Mouse (Mus musculus): ENCODE results near the gene Emilin1.

DNA sequence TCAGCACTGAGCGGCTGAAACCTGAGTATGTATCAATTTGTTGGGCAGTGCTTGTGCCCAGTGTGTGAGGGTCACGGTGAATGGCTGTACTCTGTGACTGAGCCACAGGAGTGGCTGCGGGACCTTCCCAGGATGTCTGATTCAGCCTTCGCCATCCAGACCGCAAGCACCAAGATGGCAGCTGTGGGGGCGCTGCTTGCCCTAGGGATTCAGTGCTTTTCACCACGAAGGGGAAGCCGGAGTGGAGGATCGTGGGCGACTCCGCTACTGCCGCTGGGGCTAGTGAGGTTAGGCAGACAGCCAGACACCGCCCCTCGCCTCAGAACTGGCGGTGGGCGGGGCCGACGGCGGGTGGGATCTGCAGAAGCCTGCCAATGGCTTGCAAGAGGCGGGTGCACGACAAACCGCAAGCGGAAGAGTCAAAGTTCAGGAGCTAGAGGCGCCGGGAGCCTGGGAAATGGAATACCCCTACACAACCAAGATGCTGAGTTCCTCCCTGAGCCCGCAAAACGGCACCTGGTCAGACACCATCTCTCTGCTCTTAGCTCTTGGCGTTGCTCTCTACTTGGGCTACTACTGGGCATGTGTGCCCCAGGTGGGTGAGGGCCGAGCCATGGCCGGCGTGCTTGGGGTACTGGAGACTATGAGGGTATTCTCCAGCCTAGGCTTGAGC lies 36.6 kb downstream of the Emilin1 start:
- TF ChIP-seq HCFC1 (IDR thresholded peaks at IDR 0.05; ENCODE audit: borderline replicate concordance, insufficient read depth, low read length) (no peak), MAFK (IDR thresholded peaks at IDR 0.05; ENCODE audit: insufficient read depth, low read depth, low read length) (no peak), CHD2 (IDR thresholded peaks at IDR 0.05; ENCODE audit: low read depth, low read length) (no peak), ZC3H11A (IDR thresholded peaks at IDR 0.05; ENCODE audit: borderline replicate concordance, low read depth, low read length) (no peak), ZNF384 (IDR thresholded peaks at IDR 0.05; ENCODE audit: low read depth, low read length) (no peak)

Measured in ES-E14 (cell line).